Mouse (Mus musculus) stomach, embryonic 16.5 days (tissue): Measurements from ENCODE around the gene Bcl2l11. TPM values are rescaled to one million over a fixed set of nuclear protein-coding genes. Genes with fewer than 3 reads are reported as not detected.

Experiments
- ATAC-seq: fragments of 200-750 bp; cut with Nextera tagmentation; 2 replicates; pipeline ENCODE4 v1.8.0; 2017; ENCODE audit warnings: moderate number of reproducible peaks, moderate TSS enrichment; ENCODE audit not compliant: insufficient read depth, low FRiP score
- H3K27ac ChIP-seq: fragments of 300-500 bp; sonication (generic); 2 replicates; pipeline ENCODE4 v1.5.1; 2014; ENCODE audit warnings: low read length
- H3K27me3 ChIP-seq: fragments of 300-500 bp; sonication (generic); 2 replicates; pipeline ENCODE4 v1.6.1; 2014; ENCODE audit warnings: low read length, control low read depth, mixed read lengths; ENCODE audit not compliant: control insufficient read depth, insufficient read depth
- H3K36me3 ChIP-seq: fragments of 300-500 bp; sonication (generic); 2 replicates; pipeline ENCODE4 v1.6.1; 2014; ENCODE audit warnings: low read length; ENCODE audit not compliant: control insufficient read depth, insufficient read depth
- H3K4me1 ChIP-seq: fragments of 300-500 bp; sonication (generic); 2 replicates; pipeline ENCODE4 v1.6.1; 2014; ENCODE audit warnings: low read length, control low read depth, mixed read lengths; ENCODE audit not compliant: control insufficient read depth, insufficient read depth
- H3K4me2 ChIP-seq: fragments of 300-500 bp; sonication (generic); 2 replicates; pipeline ENCODE4 v1.6.1; 2014; ENCODE audit warnings: low read depth, low read length, mixed read lengths
- H3K4me3 ChIP-seq: fragments of 300-500 bp; sonication (generic); replicated peaks from 2 replicates; pipeline ENCODE4 v1.5.1; 2014; ENCODE audit warnings: mild to moderate bottlenecking, low read length
- H3K9ac ChIP-seq: fragments of 300-500 bp; sonication (generic); 2 replicates; pipeline ENCODE4 v1.6.1; 2014; ENCODE audit warnings: low read length
- H3K9me3 ChIP-seq: fragments of 300-500 bp; sonication (generic); replicated peaks from 2 replicates; pipeline ENCODE4 v1.6.1; 2016; ENCODE audit warnings: low read length, control low read depth; ENCODE audit not compliant: control insufficient read depth
- WGBS: fragments of 180-500 bp; shearing (Covaris S2); extraction: QIAGEN DNeasy Blood & Tissue Kit; methylation state at CpG from one replicate; pipeline ENCODE4 v1.1.7; 2014; 5-methylcytosine and 5-hydroxymethylcytosine counted together
- polyA plus RNA-seq: library from polyadenylated mRNA; unstranded; fragments of >200 nt; fragmentation: Nextera tagmentation; extraction: Ambion mirVana; gene quantifications from 2 replicates; pipeline ENCODE4 v1.2.1, GENCODE M21; 2015

Gene Bcl2l11
- polyA plus RNA-seq, 1 experiment from 2014 or later = 14.3 TPM

DNA sequence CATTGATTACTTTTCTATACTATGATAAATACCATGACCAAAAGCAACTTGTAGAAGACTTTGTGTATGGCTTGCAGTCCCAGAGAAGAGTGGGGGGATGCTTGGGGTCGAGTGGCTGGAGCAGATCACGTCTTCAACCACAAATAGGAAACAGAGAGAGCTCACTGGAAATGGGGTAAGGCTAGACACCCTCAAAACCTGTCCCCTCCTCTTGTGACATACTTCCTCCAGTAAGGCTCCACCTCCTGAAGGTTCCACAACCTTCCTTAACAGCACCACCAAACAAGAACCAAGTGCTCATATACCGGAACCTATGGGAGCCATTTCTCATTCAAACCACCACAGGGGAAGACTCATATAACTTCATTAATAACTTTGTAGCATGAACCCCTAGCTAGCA lies 44.8 kb downstream of the Bcl2l11 start:
- H3K36me3 ChIP-seq = no peaks in the 10 kb centered on the region
- no peaks in the 10 kb centered on the region for H3K27me3 ChIP-seq
- no peak overlapping the region for H3K4me2 ChIP-seq
- H3K9me3 ChIP-seq = no peaks in the 10 kb centered on the region
- no peak overlapping the region for H3K9ac ChIP-seq
- H3K27ac ChIP-seq = no peak overlapping the region
- peaks cover 12% of the 10 kb centered on the region; the same call in 1 of the 2 replicates for H3K4me1 ChIP-seq
- no peak overlapping the region for H3K4me3 ChIP-seq
- 85% methylated on average over 3 of the region's 3 CpGs for WGBS
- ATAC-seq = no peak

DNA sequence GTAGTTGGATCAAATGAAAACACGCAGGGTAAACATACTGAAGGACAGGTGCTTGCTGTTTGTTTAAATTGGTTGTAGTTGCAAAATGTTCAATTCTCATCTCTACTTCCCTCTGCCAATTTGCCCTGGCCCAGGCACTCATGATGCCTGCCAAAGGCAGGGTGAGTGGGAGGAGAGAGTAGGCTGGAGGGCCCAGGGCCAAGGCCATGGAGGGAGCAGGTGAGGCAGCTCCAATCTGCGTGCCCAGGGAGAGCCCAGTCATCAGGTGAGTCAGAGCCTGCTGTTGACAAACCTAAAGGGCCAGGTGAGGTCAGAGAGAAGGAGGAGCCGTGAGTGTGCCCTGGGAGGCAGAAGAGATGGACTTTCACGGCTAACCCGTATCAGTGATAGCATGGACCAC lies 46.4 kb downstream of the Bcl2l11 start:
- no peak overlapping the region for H3K4me2 ChIP-seq
- H3K9me3 ChIP-seq = no peaks in the 10 kb centered on the region
- WGBS = 70% methylated on average over 5 of the region's 5 CpGs
- H3K4me1 ChIP-seq = peaks cover 19% of the 10 kb centered on the region
- H3K27ac ChIP-seq = no peak overlapping the region
- no peaks in the 10 kb centered on the region for H3K27me3 ChIP-seq
- H3K4me3 ChIP-seq = no peak overlapping the region
- H3K9ac ChIP-seq = no peak overlapping the region
- peak; percentile 74; the same call in 1 of the 2 replicates for ATAC-seq
- H3K36me3 ChIP-seq = no peaks in the 10 kb centered on the region

DNA sequence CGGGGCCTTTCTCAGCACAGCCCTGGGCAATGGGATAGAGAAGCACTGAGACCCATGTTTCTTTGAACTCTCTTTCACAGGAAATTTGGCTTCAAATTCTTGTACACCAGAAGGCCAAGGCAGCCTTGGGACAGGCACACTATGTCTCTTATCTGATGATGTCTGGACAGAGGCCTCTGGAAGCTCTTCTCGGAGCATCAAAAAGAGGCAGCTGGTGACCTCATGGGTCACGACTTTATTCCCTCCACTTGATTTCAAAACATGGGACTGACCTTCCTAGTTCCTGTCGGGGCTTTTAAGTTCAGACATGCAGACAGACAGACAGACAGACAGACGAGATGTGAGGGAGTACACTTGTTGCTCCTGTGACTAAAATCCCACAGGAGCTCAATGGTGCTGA lies 48.3 kb downstream of the Bcl2l11 start:
- Histone ChIP-seq H3K9ac (no peak overlapping the region), H3K27ac (no peak overlapping the region), H3K4me3 (no peak overlapping the region), H3K4me1 (peaks cover 27% of the 10 kb centered on the region), H3K9me3 (no peaks in the 10 kb centered on the region), H3K36me3 (no peaks in the 10 kb centered on the region), H3K4me2 (no peak overlapping the region), H3K27me3 (no peaks in the 10 kb centered on the region)
- 45% methylated on average over 5 of the region's 5 CpGs for WGBS
- no peak for ATAC-seq

DNA sequence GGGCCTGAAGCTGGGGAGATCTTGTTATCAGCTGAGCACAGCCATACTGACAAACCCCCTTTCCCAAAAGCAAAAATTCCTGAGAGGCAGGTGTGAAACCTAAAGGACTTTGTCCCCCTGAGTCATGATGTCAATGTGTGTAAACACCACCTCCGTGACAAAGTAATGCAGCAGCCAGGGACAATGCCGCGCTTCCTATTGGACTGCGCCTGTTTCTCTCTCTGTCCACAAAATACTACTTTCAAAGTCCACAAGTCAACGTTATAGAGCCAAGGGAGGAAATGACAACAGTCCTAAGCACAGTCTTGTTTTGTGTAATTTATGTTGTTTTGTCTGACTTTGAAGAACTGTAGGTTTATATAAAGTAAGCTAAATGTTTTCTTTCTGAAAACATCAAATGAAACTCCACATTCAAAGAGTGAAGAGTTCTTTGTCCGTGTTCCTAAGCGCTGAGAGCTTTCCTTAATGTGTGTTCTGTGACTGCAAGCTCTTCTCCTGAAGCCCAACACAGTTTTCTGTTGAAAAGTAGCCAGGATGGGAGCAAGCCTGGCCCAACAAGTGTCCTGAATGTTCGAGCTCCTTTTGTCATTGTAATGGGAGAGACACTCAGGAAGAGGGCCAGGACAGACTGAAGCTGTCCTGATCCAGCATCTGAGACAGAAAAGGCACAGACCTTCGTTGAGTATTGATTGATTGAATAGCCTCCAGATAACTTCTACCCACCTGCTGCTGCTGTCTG lies 48.9 kb downstream of the Bcl2l11 start:
- Histone ChIP-seq H3K4me3 (no peak overlapping the region), H3K36me3 (no peaks in the 10 kb centered on the region), H3K9me3 (no peaks in the 10 kb centered on the region), H3K4me1 (peaks cover 33% of the 10 kb centered on the region), H3K4me2 (no peak overlapping the region), H3K9ac (no peak overlapping the region), H3K27me3 (no peaks in the 10 kb centered on the region), H3K27ac (no peak overlapping the region)
- WGBS = 33% methylated on average over 9 of the region's 9 CpGs
- peak; percentile 73 for ATAC-seq

DNA sequence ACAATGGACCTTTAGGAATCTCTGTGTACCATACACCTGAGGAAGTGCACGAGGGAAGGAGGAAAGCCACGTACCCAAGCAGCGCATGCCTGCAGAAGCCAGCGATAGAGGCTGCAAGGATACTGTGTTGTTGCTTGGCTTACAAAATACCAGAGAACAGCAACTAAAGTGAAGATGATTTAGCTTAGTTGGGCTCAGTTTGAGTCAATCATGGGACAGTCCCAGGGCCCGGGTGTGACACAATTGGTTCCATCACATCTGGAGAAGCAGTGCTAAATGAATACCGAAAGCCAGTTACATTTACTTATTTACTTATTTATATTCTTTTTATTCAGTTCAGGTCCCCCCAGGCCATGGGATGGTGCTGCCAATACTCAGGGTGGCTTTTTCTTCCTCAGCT lies 49.8 kb downstream of the Bcl2l11 start:
- Histone ChIP-seq H3K9me3 (no peaks in the 10 kb centered on the region), H3K27me3 (no peaks in the 10 kb centered on the region), H3K4me2 (no peak overlapping the region), H3K4me1 (peaks cover 35% of the 10 kb centered on the region), H3K27ac (no peak overlapping the region), H3K36me3 (no peaks in the 10 kb centered on the region), H3K4me3 (no peak overlapping the region), H3K9ac (no peak overlapping the region)
- 91% methylated on average over 6 of the region's 6 CpGs for WGBS
- ATAC-seq = no peak

DNA sequence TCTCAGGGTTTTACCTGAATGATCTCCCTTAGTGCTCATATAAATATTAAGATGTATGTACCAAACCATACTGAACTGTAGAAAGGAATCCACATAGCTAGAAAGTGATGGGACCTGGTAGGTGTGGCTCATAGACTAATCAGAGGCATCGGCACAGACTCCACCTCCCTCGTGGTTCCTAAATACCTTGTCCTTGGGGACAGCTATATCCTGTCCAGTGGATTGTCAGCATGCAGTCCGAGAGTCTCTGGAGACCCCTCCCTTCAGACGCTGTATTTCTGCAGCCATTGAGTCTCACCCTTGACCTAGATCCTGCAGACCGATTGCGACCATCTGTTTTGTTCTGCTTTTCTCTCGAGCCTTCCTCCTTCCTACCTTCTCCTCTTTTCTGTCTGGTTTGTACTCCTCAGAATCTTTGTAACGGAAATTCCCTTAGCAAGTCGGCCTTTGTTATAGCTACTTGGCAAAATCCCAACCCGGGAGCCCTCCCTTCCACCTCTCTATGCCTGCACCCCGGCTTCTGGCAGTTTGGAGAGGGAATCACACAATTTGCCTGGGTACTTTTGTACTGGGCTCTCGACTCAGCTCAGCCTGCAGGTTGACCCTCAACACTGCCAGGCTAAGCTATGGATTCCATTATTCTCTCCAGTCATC lies 50.7 kb downstream of the Bcl2l11 start:
- H3K27me3 ChIP-seq = no peaks in the 10 kb centered on the region
- 0 out of 2 replicates have a peak overlapping the region, but pooled peaks have one; percentile 25 for H3K27ac ChIP-seq
- WGBS = 34% methylated on average over 12 of the region's 12 CpGs
- no peak for ATAC-seq
- H3K9me3 ChIP-seq = no peaks in the 10 kb centered on the region
- H3K36me3 ChIP-seq = no peaks in the 10 kb centered on the region
- no peak overlapping the region for H3K9ac ChIP-seq
- H3K4me1 ChIP-seq = peaks cover 35% of the 10 kb centered on the region
- H3K4me3 ChIP-seq = no peak overlapping the region
- H3K4me2 ChIP-seq = no peak overlapping the region

- H3K27ac ChIP-seq = peak overlapping the region; percentile 25; the same call in 1 of the 2 replicates
- H3K27me3 ChIP-seq = no peaks in the 10 kb centered on the region
- peaks cover 35% of the 10 kb centered on the region for H3K4me1 ChIP-seq
Measured at GRCm38 (mm10) chr2:128177241-128177661, 51.4 kb downstream of the Bcl2l11 start.

GRCm38 (mm10) chr2:128179126-128179807 lies 53.4 kb downstream of the Bcl2l11 start:
- Histone ChIP-seq H3K9me3 (no peaks in the 10 kb centered on the region), H3K36me3 (no peaks in the 10 kb centered on the region), H3K4me2 (no peak overlapping the region), H3K9ac (no peak overlapping the region), H3K27ac (peak overlapping the region; percentile 66; the same call in 1 of the 2 replicates), H3K27me3 (no peaks in the 10 kb centered on the region), H3K4me1 (peaks cover 32% of the 10 kb centered on the region), H3K4me3 (no peak overlapping the region)
- ATAC-seq = no peak; the same call in 1 of the 2 replicates
- WGBS = 61% methylated on average over 18 of the region's 18 CpGs

More at GRCm38 (mm10) chr2:128177241-128177661, 51.4 kb downstream of the Bcl2l11 start:
- Histone ChIP-seq H3K9ac (no peak overlapping the region), H3K9me3 (no peaks in the 10 kb centered on the region), H3K4me2 (no peak overlapping the region), H3K36me3 (no peaks in the 10 kb centered on the region), H3K4me3 (no peak overlapping the region)
- ATAC-seq = no peak
- 55% methylated on average over 5 of the region's 5 CpGs for WGBS
